Mouse (Mus musculus) left cerebral cortex, postnatal 10 days (tissue): ENCODE results near the gene Smc1a. TPM values are rescaled to one million over a fixed set of nuclear protein-coding genes. Genes with fewer than 3 reads are reported as not detected.

Experiments used
- total RNA-seq, 2 experiments: library from RNA; stranded (reverse); gene quantifications; 2 replicates each; pipeline ENCODE4 v1.2.3; 2021

Gene Smc1a
- total RNA-seq, 2 experiments from 2014 or later, result 46.8 to 48.2 TPM

Other genes starting within 250 kb of the Smc1a start
- gene Huwe1, start 215.6 kb upstream of the Smc1a start, total RNA-seq, result 100 to 1,000 TPM; 276 to 284 TPM
- 10 to 100 TPM; 39.6 to 45.3 TPM for gene Hsd17b10, start 14.6 kb upstream of the Smc1a start, total RNA-seq
- not detected for gene Ribc1, start 133 bp upstream of the Smc1a start, total RNA-seq
- gene Iqsec2, start 127.8 kb downstream of the Smc1a start, total RNA-seq, result 100 to 1,000 TPM; 105 to 110 TPM
- gene Kdm5c, start 216.6 kb downstream of the Smc1a start, total RNA-seq, result 10 to 100 TPM; 55.0 to 70.7 TPM